Mouse (Mus musculus) kidney, adult 9 months (tissue): ENCODE data around the gene Gm4894.

ENCODE experiments used
- DNase-seq: peaks from one replicate; pipeline ENCODE4 v3.0.0; 2022

Gene Gm4894

GRCm38 (mm10) chr9:49250231-49250630, at the start of gene Gm4894:
Gene Gm4894 (plus strand): TSS chr9:49250531.
- no peak for DNase-seq

- no peak for DNase-seq
These were observed 44.0 kb upstream of the Gm4894 start for GRCm38 (mm10) chr9:49206331-49206730.

- no peak for DNase-seq
These were observed 38.8 kb upstream of the Gm4894 start for GRCm38 (mm10) chr9:49211493-49211892.

- DNase-seq: no peak
These were observed 35.6 kb upstream of the Gm4894 start for GRCm38 (mm10) chr9:49214734-49215133.

GRCm38 (mm10) chr9:49217626-49218607, 32.4 kb upstream of the Gm4894 start:
- no peak for DNase-seq

- DNase-seq: no peak
These were observed 25.8 kb upstream of the Gm4894 start for GRCm38 (mm10) chr9:49224488-49224887.

GRCm38 (mm10) chr9:49227442-49227841, 22.9 kb upstream of the Gm4894 start:
- no peak for DNase-seq

GRCm38 (mm10) chr9:49229054-49229453, 21.3 kb upstream of the Gm4894 start:
- no peak for DNase-seq

- peak; percentile 68 for DNase-seq
These were observed 3.5 kb upstream of the Gm4894 start for GRCm38 (mm10) chr9:49246839-49247238.

- no peak for DNase-seq
These were observed 18.6 kb downstream of the Gm4894 start for GRCm38 (mm10) chr9:49268949-49269348.

GRCm38 (mm10) chr9:49273566-49273965, 23.2 kb downstream of the Gm4894 start:
- no peak for DNase-seq

GRCm38 (mm10) chr9:49275976-49276375, 25.6 kb downstream of the Gm4894 start:
- DNase-seq: no peak

- no peak for DNase-seq
These were observed 26.4 kb downstream of the Gm4894 start for GRCm38 (mm10) chr9:49276542-49277334.

GRCm38 (mm10) chr9:49295101-49295500, 44.8 kb downstream of the Gm4894 start:
- DNase-seq: no peak

- peak; percentile 16 for DNase-seq
These were observed 57.2 kb downstream of the Gm4894 start for GRCm38 (mm10) chr9:49307576-49307975.

GRCm38 (mm10) chr9:49310821-49311220, 60.5 kb downstream of the Gm4894 start:
- no peak for DNase-seq

- no peak for DNase-seq
These were observed 68.3 kb downstream of the Gm4894 start for GRCm38 (mm10) chr9:49318638-49319037.
